Mouse (Mus musculus) cerebellum, adult 18-20 months (tissue): ENCODE results near the gene Gm36028.

Source experiments
- DNase-seq, 2 experiments: peaks; one replicate each; pipeline ENCODE4 v3.0.0; 2021

Gene Gm36028

GRCm38 (mm10) chr16:37807269-37807668 is 53.7 kb downstream of the Gm36028 start:
- DNase-seq: no peak

GRCm38 (mm10) chr16:37805746-37806495 is 55.0 kb downstream of the Gm36028 start:
- DNase-seq: no peak

GRCm38 (mm10) chr16:37803387-37803950 is 57.5 kb downstream of the Gm36028 start:
- no peak for DNase-seq

GRCm38 (mm10) chr16:37802686-37803295 is 58.2 kb downstream of the Gm36028 start:
- DNase-seq: no peak

- DNase-seq: no peak
Observed at GRCm38 (mm10) chr16:37801097-37801496, 59.8 kb downstream of the Gm36028 start.
